Mouse (Mus musculus) T-helper 1 cell (primary cell): ENCODE results near the gene Srcin1.

Experiments
- in situ Hi-C: fragments of 300-600 bp; cut with MboI, MseI; formaldehyde crosslinking; loops from one replicate; pipeline ENCODE4 v1.15.1; 2025; ENCODE audit warnings: high pct_unique_total_duplicates

Gene Srcin1

GRCm38 (mm10) chr11:97579088-97579857 is 3.3 kb upstream of the Srcin1 start:
- in situ Hi-C loops = no loop called here

DNA sequence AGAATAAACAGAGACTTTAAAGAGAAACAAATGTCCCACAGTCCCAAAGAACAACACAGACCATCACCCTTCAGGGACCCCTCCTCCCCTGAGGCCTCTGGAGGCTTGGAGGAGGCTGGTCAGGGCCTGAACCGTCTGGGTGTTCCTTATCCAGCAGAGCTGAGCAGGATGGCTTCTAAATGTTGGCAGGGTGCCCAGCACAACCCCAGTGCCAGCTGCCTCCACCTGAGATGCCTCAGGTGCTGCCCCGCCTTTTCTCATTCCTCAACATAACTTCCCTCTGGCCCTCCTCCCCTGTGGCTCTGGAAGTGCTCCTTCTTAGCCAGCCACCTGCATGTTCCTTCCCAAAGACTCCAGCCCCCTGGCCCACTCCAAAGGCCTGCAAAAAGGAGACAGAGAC is 2.3 kb upstream of the Srcin1 start:
- in situ Hi-C loops = no loop called here

DNA sequence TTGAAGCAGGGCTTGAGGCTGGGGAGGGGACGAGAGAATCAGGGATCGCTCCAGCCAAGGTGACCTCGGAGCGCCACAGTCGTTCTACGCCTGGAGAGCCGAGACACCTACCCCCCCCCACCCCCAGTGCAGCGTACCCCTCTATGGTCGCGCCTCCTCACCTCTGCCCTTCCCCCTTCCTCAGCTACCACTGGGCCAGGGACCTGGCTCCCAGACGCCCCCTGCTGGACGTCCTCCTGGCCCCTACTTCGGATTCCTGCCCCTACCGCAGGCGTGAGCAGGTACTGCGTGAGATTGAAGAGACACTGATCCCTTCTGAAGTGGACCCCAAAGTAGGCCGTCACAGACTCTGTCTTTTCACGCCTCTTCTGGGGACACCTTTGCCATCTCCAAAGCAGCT is 348 bp downstream of the Srcin1 start:
- in situ Hi-C loops = no loop called here

DNA sequence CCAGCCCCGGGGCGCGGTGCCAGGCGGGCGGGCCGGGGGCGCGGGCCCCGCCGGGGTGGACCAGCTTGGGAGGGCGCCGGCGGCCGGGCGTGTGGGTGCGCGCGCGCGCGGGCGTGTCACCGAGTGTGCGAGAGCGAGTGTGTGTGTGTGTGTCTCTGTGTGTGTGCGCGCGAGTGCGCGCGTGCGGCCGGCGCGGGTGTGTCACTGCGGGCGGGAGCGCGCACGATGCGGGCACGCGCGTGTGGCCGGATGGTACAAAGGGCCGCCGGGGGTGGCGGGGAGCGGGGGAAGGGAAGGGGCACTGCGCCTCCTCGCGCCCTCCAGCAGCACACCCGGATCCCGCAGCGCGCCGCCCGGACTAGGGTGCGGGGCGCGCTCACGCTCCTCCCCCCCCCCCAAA is 911 bp downstream of the Srcin1 start:
- in situ Hi-C loops = no loop called here

- in situ Hi-C loops = no loop called here
Observed at GRCm38 (mm10) chr11:97574551-97575051, 1.4 kb downstream of the Srcin1 start.

- in situ Hi-C loops = no loop called here
Observed at GRCm38 (mm10) chr11:97573891-97574550, 2.0 kb downstream of the Srcin1 start.

- in situ Hi-C loops = no loop called here
Observed at GRCm38 (mm10) chr11:97572895-97573480, 3.0 kb downstream of the Srcin1 start.

- in situ Hi-C loops = no loop called here
Observed at GRCm38 (mm10) chr11:97572089-97572345, 4.0 kb downstream of the Srcin1 start.

DNA sequence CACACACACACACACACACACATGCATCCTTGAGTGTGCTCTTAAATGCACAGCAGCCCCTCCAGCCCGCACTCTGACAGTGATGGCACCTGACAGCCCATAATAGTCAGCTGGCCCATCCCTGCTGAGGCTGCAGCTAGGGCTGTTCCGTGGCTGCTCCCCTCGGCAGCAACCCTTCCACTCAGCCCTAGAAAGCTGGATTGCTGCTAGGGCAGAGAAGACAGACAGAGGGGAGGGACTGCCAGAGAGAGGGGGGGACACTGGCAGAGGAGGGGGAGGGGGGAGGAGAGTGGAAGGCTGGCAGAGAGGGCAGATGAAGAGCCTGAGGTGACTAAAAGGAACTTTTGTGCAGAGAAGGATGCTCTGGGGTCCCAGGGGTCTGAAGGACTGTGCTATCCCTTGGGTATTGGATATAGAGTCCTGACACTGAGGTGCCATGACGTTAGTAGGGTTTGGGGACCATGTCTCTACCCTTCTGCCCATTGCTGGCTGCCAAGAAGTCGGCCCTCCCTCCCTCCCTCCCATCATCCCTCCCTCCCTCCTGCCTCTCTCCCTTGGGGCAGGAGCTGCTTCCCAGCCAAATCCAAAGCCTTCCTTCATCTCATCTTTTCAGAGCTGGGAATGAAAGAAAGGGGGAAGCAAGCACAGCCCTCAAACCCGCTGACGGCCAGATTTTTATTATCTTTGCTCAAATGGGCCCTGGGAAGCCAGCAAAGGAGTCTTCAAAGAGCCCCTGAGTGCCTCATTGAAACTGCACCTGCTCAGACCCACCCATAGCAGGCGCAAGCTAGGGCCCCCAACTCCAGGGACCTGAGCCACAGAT is 4.5 kb downstream of the Srcin1 start:
- in situ Hi-C loops = no loop called here

GRCm38 (mm10) chr11:97570493-97571137 is 5.4 kb downstream of the Srcin1 start:
- in situ Hi-C loops = no loop called here

GRCm38 (mm10) chr11:97569806-97570205 is 6.2 kb downstream of the Srcin1 start:
- in situ Hi-C loops = no loop called here

- in situ Hi-C loops = no loop called here
Observed at GRCm38 (mm10) chr11:97569301-97569724, 6.7 kb downstream of the Srcin1 start.

DNA sequence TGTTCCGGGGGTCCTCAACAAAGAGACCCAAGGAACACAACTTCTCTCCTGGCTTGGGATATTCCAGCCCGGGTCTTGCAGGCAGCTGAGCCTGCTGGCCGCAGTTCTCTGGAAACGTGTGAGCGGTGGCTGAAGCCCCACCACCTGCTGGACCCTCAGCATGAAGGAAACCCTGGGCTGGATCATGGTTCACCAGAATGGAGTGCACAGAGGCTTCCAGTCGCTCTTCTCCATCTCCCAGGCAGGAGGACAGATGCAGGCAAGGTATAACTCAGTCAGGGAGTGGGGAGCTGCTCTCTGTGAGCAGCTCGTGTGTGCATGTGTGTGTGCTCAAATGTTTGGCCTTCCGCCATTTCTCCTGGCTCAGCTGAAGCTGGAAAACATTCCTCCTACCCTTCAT is 7.3 kb downstream of the Srcin1 start:
- in situ Hi-C loops = no loop called here

DNA sequence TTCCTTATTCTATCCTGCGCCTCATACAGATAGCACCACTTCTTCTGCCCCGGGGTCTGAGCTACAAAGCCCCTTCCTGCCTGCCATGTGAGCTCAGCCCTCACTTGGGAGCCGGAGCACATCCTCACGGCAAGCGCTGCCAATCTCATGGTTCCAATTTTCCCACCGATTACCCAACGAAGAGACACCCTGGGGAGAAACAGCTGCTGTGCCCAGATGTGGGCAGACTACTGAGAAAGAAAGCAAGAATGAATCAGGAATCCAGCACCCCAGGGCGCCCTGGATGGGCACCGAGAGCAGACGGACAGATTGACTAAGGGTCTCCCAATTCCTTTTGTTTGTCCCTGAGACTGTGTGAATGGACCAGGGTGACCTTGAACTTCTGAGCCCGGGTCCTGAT is 8.5 kb downstream of the Srcin1 start:
- in situ Hi-C loops = no loop called here

GRCm38 (mm10) chr11:97566551-97566950 is 9.4 kb downstream of the Srcin1 start:
- in situ Hi-C loops = no loop called here

GRCm38 (mm10) chr11:97563730-97564129 is 12.3 kb downstream of the Srcin1 start:
- in situ Hi-C loops = no loop called here

DNA sequence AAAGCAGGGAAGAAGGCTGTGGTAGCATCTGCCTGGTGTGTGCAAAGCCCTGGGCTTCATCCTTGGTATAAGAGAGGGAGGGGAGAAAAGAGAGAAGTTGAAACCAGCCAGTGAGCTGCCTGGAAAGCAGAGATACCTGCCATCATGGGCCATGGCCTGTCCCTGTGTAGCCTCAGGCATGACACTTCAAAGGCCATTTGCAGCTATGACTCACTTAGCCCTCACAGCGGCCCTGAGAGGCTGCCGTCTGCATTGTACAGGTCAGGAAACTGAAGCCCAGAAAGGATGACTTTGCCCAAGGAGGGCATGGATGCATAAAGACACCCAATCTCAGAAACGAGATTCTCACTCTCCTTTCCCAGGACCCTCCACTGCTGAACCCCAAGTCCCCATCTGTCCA is 13.4 kb downstream of the Srcin1 start:
- in situ Hi-C loops = no loop called here

DNA sequence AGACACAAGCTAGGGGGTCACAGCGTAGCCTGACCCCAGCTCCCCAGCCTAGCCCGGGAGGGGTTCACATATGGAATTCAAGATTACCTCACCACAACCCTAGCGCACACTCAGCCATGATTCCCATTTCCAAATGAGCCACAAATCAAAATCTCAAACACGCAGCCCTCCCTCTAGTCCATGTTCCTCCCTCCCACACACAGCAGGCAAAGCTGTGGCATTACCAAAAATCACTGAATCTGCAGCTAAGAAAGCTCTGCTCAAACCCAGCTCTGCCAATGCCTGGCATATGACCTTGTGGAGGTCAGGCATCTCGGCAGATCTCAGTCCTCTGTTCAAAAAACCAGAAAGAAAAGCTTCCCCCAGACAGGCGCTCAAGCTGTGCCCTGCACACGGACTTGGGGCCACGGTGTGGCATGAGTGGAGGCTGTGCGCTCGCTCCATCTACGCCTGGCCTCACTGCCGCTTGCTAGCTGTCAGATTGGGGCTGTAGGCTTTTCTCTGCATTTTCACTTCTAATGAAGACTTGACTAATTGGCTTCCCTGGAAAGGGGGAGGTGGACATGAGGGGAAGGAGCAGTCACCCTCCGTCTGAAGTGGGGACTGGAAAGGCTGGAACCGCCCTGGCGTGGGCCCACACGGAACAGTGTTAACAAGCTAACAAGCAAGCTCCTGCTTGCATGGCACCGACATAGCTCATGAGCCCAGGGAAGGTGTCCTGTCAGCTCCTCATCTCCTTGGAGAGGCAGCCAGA is 15.6 kb downstream of the Srcin1 start:
- in situ Hi-C loops = no loop called here

DNA sequence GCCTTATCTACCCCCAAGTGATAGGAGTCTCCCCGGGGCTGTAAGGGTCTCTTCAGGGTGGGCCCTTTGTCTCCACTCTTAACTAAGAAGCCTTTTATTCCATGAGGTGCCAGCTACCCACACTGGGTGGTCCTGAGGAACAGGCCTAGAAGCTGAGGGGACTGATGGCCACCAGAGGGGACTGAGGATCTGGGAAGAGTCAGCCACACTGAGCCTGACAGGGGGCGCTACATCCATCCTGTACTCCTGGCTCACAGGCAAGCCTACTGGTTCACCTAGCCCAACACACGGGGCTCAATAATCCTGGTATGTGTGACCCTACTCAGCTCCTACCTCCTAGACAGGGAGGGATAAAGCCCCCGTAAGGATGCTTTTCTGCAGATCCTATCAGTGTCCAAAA is 16.4 kb downstream of the Srcin1 start:
- in situ Hi-C loops = loop anchor here (10.0 kb wide), 1 partner anchor 725 kb away; no protein-coding TSS in a partner anchor

- in situ Hi-C loops = loop anchor here (10.0 kb wide), 1 partner anchor 723 kb away; no protein-coding TSS in a partner anchor
Observed at GRCm38 (mm10) chr11:97557885-97558284, 18.1 kb downstream of the Srcin1 start.
